Mouse (Mus musculus) intestine, postnatal 0 days (tissue): Measurements from ENCODE around the gene Tex22. TPM values are rescaled to one million over a fixed set of nuclear protein-coding genes. Genes with fewer than 3 reads are reported as not detected.

ENCODE experiments used
- ATAC-seq: fragments of 200-750 bp; cut with Nextera tagmentation; 2 replicates; pipeline ENCODE4 v1.8.0; 2017; ENCODE audit warnings: mild to moderate bottlenecking, moderate TSS enrichment, moderate library complexity
- H3K27ac ChIP-seq: fragments of 300-500 bp; sonication (generic); 2 replicates; pipeline ENCODE4 v1.5.1; 2014; ENCODE audit warnings: mild to moderate bottlenecking, low read depth, low read length, moderate library complexity
- H3K27me3 ChIP-seq: fragments of 300-500 bp; sonication (generic); replicated peaks from 2 replicates; pipeline ENCODE4 v1.6.1; 2014; ENCODE audit warnings: low read length, mixed read lengths; ENCODE audit not compliant: control insufficient read depth, insufficient read depth
- H3K36me3 ChIP-seq: fragments of 300-500 bp; sonication (generic); 2 replicates; pipeline ENCODE4 v1.6.1; 2014; ENCODE audit warnings: mild to moderate bottlenecking, moderate library complexity; ENCODE audit not compliant: control insufficient read depth, insufficient read depth
- H3K4me1 ChIP-seq: fragments of 300-500 bp; sonication (generic); replicated peaks from 2 replicates; pipeline ENCODE4 v1.6.1; 2014; ENCODE audit warnings: antibody characterized with exemption, low read length, mixed read lengths; ENCODE audit not compliant: control insufficient read depth, insufficient read depth
- H3K4me2 ChIP-seq: fragments of 300-500 bp; sonication (generic); replicated peaks from 2 replicates; pipeline ENCODE4 v1.6.1; 2014; ENCODE audit warnings: low read depth, mild to moderate bottlenecking, moderate library complexity
- H3K4me3 ChIP-seq: fragments of 300-500 bp; sonication (generic); 2 replicates; pipeline ENCODE4 v1.5.1; 2014; ENCODE audit warnings: low read depth, low read length
- H3K9ac ChIP-seq: fragments of 300-500 bp; sonication (generic); 2 replicates; pipeline ENCODE4 v1.6.1; 2014; ENCODE audit warnings: mild to moderate bottlenecking, low read depth, low read length
- H3K9me3 ChIP-seq: fragments of 300-500 bp; sonication (generic); 2 replicates; pipeline ENCODE4 v1.6.1; 2016; ENCODE audit warnings: mixed run types; ENCODE audit not compliant: control insufficient read depth
- CTCF ChIP-seq: sonication (generic); IDR thresholded peaks from 2 replicates; pipeline ENCODE4 v1.5.1; 2016; ENCODE audit warnings: low read depth, mild to moderate bottlenecking, control low read depth, antibody characterized with exemption, moderate library complexity
- WGBS: fragments of 180-500 bp; shearing (Covaris S2); extraction: QIAGEN DNeasy Blood & Tissue Kit; methylation state at CpG from one replicate; pipeline ENCODE4 v1.1.7; 2014; 5-methylcytosine and 5-hydroxymethylcytosine counted together
- polyA plus RNA-seq: library from polyadenylated mRNA; unstranded; fragments of >200 nt; fragmentation: Nextera tagmentation; extraction: Ambion mirVana; gene quantifications from 2 replicates; pipeline ENCODE4 v1.2.1, GENCODE M21; 2015

Gene Tex22
- polyA plus RNA-seq, result not detected in 2 replicates

DNA sequence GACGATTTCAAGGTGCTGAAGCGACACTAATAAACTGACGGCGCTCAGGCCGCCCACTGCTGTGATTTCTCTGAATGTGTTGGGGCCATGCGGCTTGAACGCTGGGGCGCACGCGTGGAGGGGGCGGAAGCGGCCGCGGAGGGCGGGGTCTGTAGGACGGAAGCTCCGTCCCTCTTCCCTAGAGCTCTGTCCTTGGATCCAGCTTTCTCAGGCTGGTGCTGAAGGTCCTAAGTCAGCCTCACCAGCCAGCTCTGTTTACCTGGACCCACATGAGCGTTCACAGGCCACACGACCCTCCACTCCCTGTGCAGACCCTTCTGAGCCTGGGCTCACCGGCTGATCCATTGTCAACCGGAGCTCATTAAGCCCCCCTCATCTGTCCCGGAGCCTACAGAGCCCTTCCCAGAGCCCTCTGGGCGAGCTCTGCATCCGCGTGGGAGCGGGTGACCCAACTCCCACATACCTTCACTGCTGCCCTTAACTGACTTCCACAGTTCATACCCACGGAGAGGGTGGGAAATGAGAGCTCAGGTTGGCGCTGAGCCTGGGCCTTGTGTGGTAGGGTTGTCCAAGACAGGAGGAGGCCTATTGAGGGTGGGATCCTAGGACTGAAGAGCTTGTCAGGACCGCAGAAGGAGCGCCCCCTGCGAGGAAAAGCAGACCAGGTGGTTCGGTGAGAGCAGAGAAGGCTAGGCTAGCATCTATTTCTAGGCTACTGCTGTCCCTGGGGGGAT, at the start of gene Tex22:
Gene Tex22, plus strand, starts transcription at position 174 of the 734 bp plus-strand sequence.
- TF ChIP-seq CTCF, result no peak
- 3% methylated on average over 32 of the region's 32 CpGs for WGBS
- peak within 1 kb of the TSS; percentile 55 for H3K9ac ChIP-seq
- H3K9me3 ChIP-seq, result no peaks in the 10 kb centered on the region
- peak within 1 kb of the TSS; percentile 48 for H3K4me3 ChIP-seq
- peak within 1 kb of the TSS; percentile 76 for H3K27ac ChIP-seq
- ATAC-seq, result peak; percentile 81
- H3K27me3 ChIP-seq, result no peaks in the 10 kb centered on the region
- peak within 1 kb of the TSS; percentile 96 for H3K4me2 ChIP-seq
- H3K4me1 ChIP-seq, result no peaks in the 10 kb centered on the region; the same call in 1 of the 2 replicates
- H3K36me3 ChIP-seq, result peaks cover 20% of the 10 kb centered on the region

DNA sequence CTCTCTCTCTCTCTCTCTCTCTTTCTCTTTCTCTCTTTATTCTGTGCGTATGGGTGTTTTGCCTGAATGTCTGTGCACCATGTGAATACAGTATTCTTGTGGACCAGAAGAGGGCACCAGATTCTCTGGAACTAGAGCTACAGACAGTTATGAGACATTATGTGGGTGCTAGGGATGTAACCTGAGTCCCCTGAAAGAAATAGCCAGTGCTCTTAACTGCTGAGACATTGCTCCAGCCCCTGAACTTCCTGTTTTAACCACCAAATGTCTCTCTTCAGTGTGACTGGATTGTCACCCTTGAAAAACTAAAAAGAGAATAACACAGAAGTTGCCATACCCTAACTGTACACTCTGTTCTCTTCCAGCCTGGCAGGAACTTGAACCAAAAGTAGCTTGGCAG, 47.7 kb upstream of the Tex22 start:
- Histone ChIP-seq H3K9ac (no peak overlapping the region), H3K4me2 (no peak overlapping the region), H3K27ac (no peak overlapping the region), H3K27me3 (no peaks in the 10 kb centered on the region), H3K4me1 (no peaks in the 10 kb centered on the region), H3K36me3 (peaks cover 11% of the 10 kb centered on the region; the same call in 1 of the 2 replicates), H3K9me3 (no peaks in the 10 kb centered on the region), H3K4me3 (no peak overlapping the region)
- ATAC-seq, result no peak
- peak; percentile 29; the same call in 1 of the 2 replicates for TF ChIP-seq CTCF
- WGBS, result 96% methylated on average over 1 of the region's 1 CpGs

DNA sequence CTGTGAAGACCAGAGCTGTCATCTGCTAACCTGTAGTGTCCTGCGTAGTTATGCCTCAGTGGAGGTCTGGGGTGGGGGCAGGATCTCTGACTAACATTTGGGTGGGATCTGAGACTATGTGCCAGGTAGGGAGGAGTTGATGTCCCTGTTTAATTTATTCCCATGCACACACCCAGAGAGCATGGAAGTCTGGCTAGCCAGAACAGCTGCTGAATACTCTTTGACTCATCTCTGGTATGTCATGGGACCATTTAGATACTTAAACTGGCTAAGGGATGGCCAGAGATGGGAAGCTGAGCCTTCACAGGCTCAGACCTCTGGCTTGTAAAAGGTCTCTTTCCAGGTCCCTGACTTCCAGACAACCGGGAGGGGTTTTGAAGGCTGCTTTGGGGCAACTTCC, 46.8 kb upstream of the Tex22 start:
- H3K9me3 ChIP-seq, result no peaks in the 10 kb centered on the region
- ATAC-seq, result no peak
- H3K4me2 ChIP-seq, result no peak overlapping the region
- H3K27me3 ChIP-seq, result no peaks in the 10 kb centered on the region
- H3K27ac ChIP-seq, result no peak overlapping the region
- 92% methylated on average over 2 of the region's 2 CpGs for WGBS
- no peak overlapping the region for H3K9ac ChIP-seq
- no peaks in the 10 kb centered on the region for H3K4me1 ChIP-seq
- no peak for TF ChIP-seq CTCF
- H3K4me3 ChIP-seq, result no peak overlapping the region
- H3K36me3 ChIP-seq, result peaks cover 11% of the 10 kb centered on the region; the same call in 1 of the 2 replicates

DNA sequence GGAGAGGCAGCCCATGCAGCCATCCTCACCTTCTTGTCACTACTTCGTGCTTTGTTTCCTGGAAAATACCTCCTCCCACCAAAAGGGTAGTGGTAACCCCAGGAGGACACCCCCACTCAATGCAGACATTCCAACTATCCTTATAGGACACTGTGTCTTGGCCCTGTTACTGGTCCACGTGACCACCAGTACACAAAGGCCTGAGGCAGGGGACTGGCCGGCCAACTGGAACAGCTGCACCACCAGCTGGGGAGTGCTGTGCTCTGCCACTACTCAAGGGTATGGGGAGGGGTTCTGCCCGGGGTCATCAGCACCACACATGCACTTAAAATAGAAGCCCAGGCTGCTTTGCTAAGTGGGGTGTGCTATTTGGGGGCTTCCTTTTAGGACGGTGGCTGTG, 46.2 kb upstream of the Tex22 start:
- Histone ChIP-seq H3K4me2 (no peak overlapping the region), H3K4me1 (no peaks in the 10 kb centered on the region), H3K4me3 (no peak overlapping the region), H3K27me3 (no peaks in the 10 kb centered on the region), H3K9me3 (no peaks in the 10 kb centered on the region), H3K9ac (no peak overlapping the region), H3K27ac (no peak overlapping the region), H3K36me3 (peaks cover 8% of the 10 kb centered on the region; the same call in 1 of the 2 replicates)
- TF ChIP-seq CTCF, result no peak
- WGBS, result 60% methylated on average over 5 of the region's 5 CpGs
- no peak for ATAC-seq

DNA sequence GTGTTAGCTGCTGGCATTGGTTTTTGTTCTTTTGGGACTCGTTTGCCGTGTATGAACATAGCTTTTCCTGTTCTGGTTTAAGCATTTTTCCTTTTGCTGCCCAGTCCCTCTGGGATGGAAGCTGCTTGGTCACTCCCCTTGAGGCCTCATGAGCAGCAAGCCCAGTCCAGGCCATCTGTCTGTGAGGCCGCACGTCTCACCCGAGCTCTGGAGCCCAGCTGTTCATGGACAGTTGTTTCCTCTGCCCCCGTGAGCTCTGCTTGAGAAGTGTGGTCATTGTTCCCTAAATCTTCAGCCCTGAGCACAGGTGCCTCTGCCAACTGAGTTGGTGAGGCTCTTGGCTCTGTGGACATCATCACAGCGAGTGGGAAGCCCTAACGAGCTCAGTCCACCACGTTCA, 45.4 kb upstream of the Tex22 start:
- TF ChIP-seq CTCF, result no peak
- no peak overlapping the region for H3K4me3 ChIP-seq

DNA sequence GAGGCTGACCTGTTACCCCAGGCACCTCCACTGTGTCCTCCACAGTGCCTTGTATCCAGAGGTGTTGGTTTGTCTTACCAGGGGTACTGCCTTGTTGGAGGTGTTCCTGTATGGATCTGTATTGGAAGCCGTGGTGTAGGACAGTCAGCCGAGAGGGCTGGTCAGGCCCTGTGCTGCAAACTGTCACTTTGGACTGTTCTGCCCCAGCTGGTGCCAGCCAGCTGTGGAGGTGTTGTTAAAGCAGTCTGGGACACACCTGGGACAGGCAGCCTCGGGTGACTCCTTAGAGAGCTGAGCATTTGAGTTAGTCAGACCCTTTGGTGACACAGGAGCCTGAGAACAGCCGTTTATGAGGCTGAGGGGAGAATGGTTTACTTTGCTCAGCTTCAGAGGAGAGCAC, 44.3 kb upstream of the Tex22 start:
- ATAC-seq, result peak; percentile 70
- H3K9ac ChIP-seq, result no peak overlapping the region
- no peak for TF ChIP-seq CTCF
- no peaks in the 10 kb centered on the region for H3K27me3 ChIP-seq
- no peaks in the 10 kb centered on the region; the same call in 1 of the 2 replicates for H3K36me3 ChIP-seq
- H3K9me3 ChIP-seq, result no peaks in the 10 kb centered on the region
- H3K27ac ChIP-seq, result no peak overlapping the region; the same call in 1 of the 2 replicates
- H3K4me1 ChIP-seq, result no peaks in the 10 kb centered on the region
- no peak overlapping the region for H3K4me2 ChIP-seq
- no peak overlapping the region for H3K4me3 ChIP-seq
- WGBS, result 26% methylated on average over 4 of the region's 4 CpGs

More for the DNA sequence above, 45.4 kb upstream of the Tex22 start:
- WGBS, result 75% methylated on average over 9 of the region's 9 CpGs
- Histone ChIP-seq H3K4me1 (no peaks in the 10 kb centered on the region), H3K36me3 (no peaks in the 10 kb centered on the region; the same call in 1 of the 2 replicates), H3K9me3 (no peaks in the 10 kb centered on the region), H3K4me2 (no peak overlapping the region), H3K27me3 (no peaks in the 10 kb centered on the region), H3K27ac (no peak overlapping the region), H3K9ac (no peak overlapping the region)
- no peak for ATAC-seq
